Mouse (Mus musculus): ENCODE data around the gene Sema3g. TPM values are rescaled to one million over a fixed set of nuclear protein-coding genes. Genes with fewer than 3 reads are reported as not detected.

Sema3g gene
- polyA plus RNA-seq, 1 experiment, result 3.1 TPM

GRCm38 (mm10) chr14:31237101-31237882, 19.6 kb downstream of the Sema3g start:
- Histone ChIP-seq H3K4me1 (ENCODE audit: control insufficient read depth, insufficient read depth, low read length) (no peaks in the 10 kb centered on the region), H3K4me3 (ENCODE audit: insufficient read depth, low read length) (no peak overlapping the region), H3K27ac (ENCODE audit: insufficient read depth, low read length) (no peak overlapping the region)
- TF ChIP-seq CTCF (IDR thresholded peaks at IDR 0.05; ENCODE audit: extremely low read depth, insufficient read depth, low read length) (no peak), POLR2A (IDR thresholded peaks at IDR 0.05; ENCODE audit: extremely low read depth, insufficient read depth, low read length) (no peak)

- TF ChIP-seq POLR2A (IDR thresholded peaks at IDR 0.05; ENCODE audit: extremely low read depth, insufficient read depth, low read length), result no peak
- no peak for TF ChIP-seq CTCF (IDR thresholded peaks at IDR 0.05; ENCODE audit: extremely low read depth, insufficient read depth, low read length)
- Histone ChIP-seq H3K27ac (ENCODE audit: insufficient read depth, low read length) (no peak overlapping the region), H3K4me1 (ENCODE audit: control insufficient read depth, insufficient read depth, low read length) (no peaks in the 10 kb centered on the region), H3K4me3 (ENCODE audit: insufficient read depth, low read length) (no peak overlapping the region)
These were observed 22.9 kb downstream of the Sema3g start for GRCm38 (mm10) chr14:31240528-31240927.

- TF ChIP-seq POLR2A (IDR thresholded peaks at IDR 0.05; ENCODE audit: extremely low read depth, insufficient read depth, low read length), result no peak
- TF ChIP-seq CTCF (IDR thresholded peaks at IDR 0.05; ENCODE audit: extremely low read depth, insufficient read depth, low read length), result no peak
- no peaks in the 10 kb centered on the region for H3K4me1 ChIP-seq (ENCODE audit: control insufficient read depth, insufficient read depth, low read length)
- no peak overlapping the region for H3K27ac ChIP-seq (ENCODE audit: insufficient read depth, low read length)
- H3K4me3 ChIP-seq (ENCODE audit: insufficient read depth, low read length), result no peak overlapping the region
These were observed 27.1 kb downstream of the Sema3g start for GRCm38 (mm10) chr14:31244777-31245176.

- Histone ChIP-seq H3K4me3 (ENCODE audit: insufficient read depth, low read length) (no peak overlapping the region), H3K27ac (ENCODE audit: insufficient read depth, low read length) (no peak overlapping the region), H3K4me1 (ENCODE audit: control insufficient read depth, insufficient read depth, low read length) (no peaks in the 10 kb centered on the region; the same call in 1 of the 2 replicates)
- no peak for TF ChIP-seq POLR2A (IDR thresholded peaks at IDR 0.05; ENCODE audit: extremely low read depth, insufficient read depth, low read length)
- no peak for TF ChIP-seq CTCF (IDR thresholded peaks at IDR 0.05; ENCODE audit: extremely low read depth, insufficient read depth, low read length)
These were observed 28.3 kb downstream of the Sema3g start for GRCm38 (mm10) chr14:31245946-31246345.

- Histone ChIP-seq H3K4me3 (ENCODE audit: insufficient read depth, low read length) (no peak overlapping the region), H3K4me1 (ENCODE audit: control insufficient read depth, insufficient read depth, low read length) (peaks cover 3% of the 10 kb centered on the region), H3K27ac (ENCODE audit: insufficient read depth, low read length) (no peak overlapping the region)
- no peak for TF ChIP-seq CTCF (IDR thresholded peaks at IDR 0.05; ENCODE audit: extremely low read depth, insufficient read depth, low read length)
- no peak for TF ChIP-seq POLR2A (IDR thresholded peaks at IDR 0.05; ENCODE audit: extremely low read depth, insufficient read depth, low read length)
These were observed 30.7 kb downstream of the Sema3g start for GRCm38 (mm10) chr14:31248396-31248795.

GRCm38 (mm10) chr14:31250222-31251083, 32.8 kb downstream of the Sema3g start:
- H3K27ac ChIP-seq (ENCODE audit: insufficient read depth, low read length), result peak overlapping the region; percentile 97
- no peak for TF ChIP-seq POLR2A (IDR thresholded peaks at IDR 0.05; ENCODE audit: extremely low read depth, insufficient read depth, low read length)
- peak overlapping the region; percentile 98 for H3K4me3 ChIP-seq (ENCODE audit: insufficient read depth, low read length)
- peaks cover 3% of the 10 kb centered on the region for H3K4me1 ChIP-seq (ENCODE audit: control insufficient read depth, insufficient read depth, low read length)

GRCm38 (mm10) chr14:31251084-31251604, 33.5 kb downstream of the Sema3g start, which contains the start of the genes Phf7 and Bap1:
Phf7 (minus strand) TSS chr14:31251317.
Bap1 (plus strand) TSS chr14:31251450.
- Histone ChIP-seq H3K4me3 (ENCODE audit: insufficient read depth, low read length) (peak within 1 kb of the TSS; percentile 98), H3K4me1 (ENCODE audit: control insufficient read depth, insufficient read depth, low read length) (peaks cover 3% of the 10 kb centered on the region), H3K27ac (ENCODE audit: insufficient read depth, low read length) (peak within 1 kb of the TSS; percentile 97)
- TF ChIP-seq POLR2A (IDR thresholded peaks at IDR 0.05; ENCODE audit: extremely low read depth, insufficient read depth, low read length) (peak; percentile 40; the same call in 1 of the 2 replicates), CTCF (IDR thresholded peaks at IDR 0.05; ENCODE audit: extremely low read depth, insufficient read depth, low read length) (no peak)

GRCm38 (mm10) chr14:31251626-31252025, 34.0 kb downstream of the Sema3g start:
- no peak for TF ChIP-seq CTCF (IDR thresholded peaks at IDR 0.05; ENCODE audit: extremely low read depth, insufficient read depth, low read length)
- no peak for TF ChIP-seq POLR2A (IDR thresholded peaks at IDR 0.05; ENCODE audit: extremely low read depth, insufficient read depth, low read length)
- Histone ChIP-seq H3K4me1 (ENCODE audit: control insufficient read depth, insufficient read depth, low read length) (peaks cover 3% of the 10 kb centered on the region), H3K4me3 (ENCODE audit: insufficient read depth, low read length) (peak overlapping the region; percentile 98), H3K27ac (ENCODE audit: insufficient read depth, low read length) (0 out of 2 replicates have a peak overlapping the region, but pooled peaks have one; percentile 40)

GRCm38 (mm10) chr14:31252091-31252490, 34.4 kb downstream of the Sema3g start:
- TF ChIP-seq POLR2A (IDR thresholded peaks at IDR 0.05; ENCODE audit: extremely low read depth, insufficient read depth, low read length) (no peak), CTCF (IDR thresholded peaks at IDR 0.05; ENCODE audit: extremely low read depth, insufficient read depth, low read length) (no peak)

More at GRCm38 (mm10) chr14:31252091-31252490, 34.4 kb downstream of the Sema3g start:
- H3K4me3 ChIP-seq (ENCODE audit: insufficient read depth, low read length), result peak overlapping the region; percentile 98
- peaks cover 3% of the 10 kb centered on the region for H3K4me1 ChIP-seq (ENCODE audit: control insufficient read depth, insufficient read depth, low read length)
- H3K27ac ChIP-seq (ENCODE audit: insufficient read depth, low read length), result no peak overlapping the region
